Mouse (Mus musculus) intestine, postnatal 0 days (tissue): ENCODE results near the gene Agps. TPM values are rescaled to one million over a fixed set of nuclear protein-coding genes. Genes with fewer than 3 reads are reported as not detected.

Experiments
- ATAC-seq: fragments of 200-750 bp; cut with Nextera tagmentation; 2 replicates; pipeline ENCODE4 v1.8.0; 2017; ENCODE audit warnings: mild to moderate bottlenecking, moderate TSS enrichment, moderate library complexity
- H3K27ac ChIP-seq: fragments of 300-500 bp; sonication (generic); 2 replicates; pipeline ENCODE4 v1.5.1; 2014; ENCODE audit warnings: mild to moderate bottlenecking, low read depth, low read length, moderate library complexity
- H3K27me3 ChIP-seq: fragments of 300-500 bp; sonication (generic); replicated peaks from 2 replicates; pipeline ENCODE4 v1.6.1; 2014; ENCODE audit warnings: low read length, mixed read lengths; ENCODE audit not compliant: control insufficient read depth, insufficient read depth
- H3K36me3 ChIP-seq: fragments of 300-500 bp; sonication (generic); 2 replicates; pipeline ENCODE4 v1.6.1; 2014; ENCODE audit warnings: mild to moderate bottlenecking, moderate library complexity; ENCODE audit not compliant: control insufficient read depth, insufficient read depth
- H3K4me1 ChIP-seq: fragments of 300-500 bp; sonication (generic); replicated peaks from 2 replicates; pipeline ENCODE4 v1.6.1; 2014; ENCODE audit warnings: antibody characterized with exemption, low read length, mixed read lengths; ENCODE audit not compliant: control insufficient read depth, insufficient read depth
- H3K4me2 ChIP-seq: fragments of 300-500 bp; sonication (generic); replicated peaks from 2 replicates; pipeline ENCODE4 v1.6.1; 2014; ENCODE audit warnings: low read depth, mild to moderate bottlenecking, moderate library complexity
- H3K4me3 ChIP-seq: fragments of 300-500 bp; sonication (generic); 2 replicates; pipeline ENCODE4 v1.5.1; 2014; ENCODE audit warnings: low read depth, low read length
- H3K9ac ChIP-seq: fragments of 300-500 bp; sonication (generic); 2 replicates; pipeline ENCODE4 v1.6.1; 2014; ENCODE audit warnings: mild to moderate bottlenecking, low read depth, low read length
- H3K9me3 ChIP-seq: fragments of 300-500 bp; sonication (generic); 2 replicates; pipeline ENCODE4 v1.6.1; 2016; ENCODE audit warnings: mixed run types; ENCODE audit not compliant: control insufficient read depth
- CTCF ChIP-seq: sonication (generic); IDR thresholded peaks from 2 replicates; pipeline ENCODE4 v1.5.1; 2016; ENCODE audit warnings: low read depth, mild to moderate bottlenecking, control low read depth, antibody characterized with exemption, moderate library complexity
- WGBS: fragments of 180-500 bp; shearing (Covaris S2); extraction: QIAGEN DNeasy Blood & Tissue Kit; methylation state at CpG from one replicate; pipeline ENCODE4 v1.1.7; 2014; 5-methylcytosine and 5-hydroxymethylcytosine counted together
- polyA plus RNA-seq: library from polyadenylated mRNA; unstranded; fragments of >200 nt; fragmentation: Nextera tagmentation; extraction: Ambion mirVana; gene quantifications from 2 replicates; pipeline ENCODE4 v1.2.1, GENCODE M21; 2015

Gene Agps
- polyA plus RNA-seq, 1 experiment from 2014 or later: 6.5 TPM

DNA sequence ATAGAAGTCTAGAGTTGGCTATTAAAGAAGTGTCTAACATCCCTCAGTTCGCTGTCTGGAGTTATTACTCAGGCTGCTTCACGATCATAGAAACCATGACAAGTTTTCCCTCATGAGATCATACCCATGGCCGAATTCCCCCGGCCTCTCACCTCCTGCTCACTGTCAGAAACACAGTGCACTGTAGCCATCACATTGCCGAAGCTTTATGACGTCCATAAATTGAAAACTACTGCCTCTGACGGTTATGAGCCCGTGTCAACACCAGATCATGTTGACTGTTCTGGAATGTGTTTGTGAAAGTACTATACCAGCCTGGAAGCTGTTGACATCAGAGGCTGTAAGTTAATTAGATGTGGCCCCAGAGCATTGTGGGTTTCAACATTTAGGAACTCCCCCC is 118.7 kb downstream of the Agps start:
- 59% methylated on average over 8 of the region's 8 CpGs for whole genome bisulfite sequencing

GRCm38 (mm10) chr2:75953320-75953719 is 121.3 kb downstream of the Agps start:
- Histone ChIP-seq H3K36me3 (no peaks in the 10 kb centered on the region), H3K9ac (no peak overlapping the region), H3K4me3 (no peak overlapping the region), H3K27me3 (no peaks in the 10 kb centered on the region), H3K4me1 (no peaks in the 10 kb centered on the region), H3K9me3 (no peaks in the 10 kb centered on the region), H3K27ac (no peak overlapping the region), H3K4me2 (no peak overlapping the region)
- no peak for TF ChIP-seq CTCF
- no peak for ATAC-seq
- WGBS: 93% methylated on average over 5 of the region's 5 CpGs

More for the DNA sequence above, 118.7 kb downstream of the Agps start:
- Histone ChIP-seq H3K27ac (no peak overlapping the region), H3K4me3 (no peak overlapping the region), H3K27me3 (no peaks in the 10 kb centered on the region), H3K9me3 (no peaks in the 10 kb centered on the region), H3K4me1 (no peaks in the 10 kb centered on the region), H3K36me3 (no peaks in the 10 kb centered on the region), H3K4me2 (no peak overlapping the region), H3K9ac (no peak overlapping the region)
- ATAC-seq: no peak
- TF ChIP-seq CTCF: no peak

GRCm38 (mm10) chr2:75955709-75956108 is 123.7 kb downstream of the Agps start:
- Histone ChIP-seq H3K9ac (no peak overlapping the region), H3K4me3 (no peak overlapping the region), H3K27me3 (no peaks in the 10 kb centered on the region), H3K4me1 (no peaks in the 10 kb centered on the region), H3K36me3 (no peaks in the 10 kb centered on the region), H3K9me3 (no peaks in the 10 kb centered on the region), H3K27ac (no peak overlapping the region), H3K4me2 (no peak overlapping the region)
- WGBS: 55% methylated on average over 14 of the region's 14 CpGs
- TF ChIP-seq CTCF: no peak
- ATAC-seq: no peak

GRCm38 (mm10) chr2:75959183-75959849 is 127.3 kb downstream of the Agps start:
- H3K4me1 ChIP-seq: no peaks in the 10 kb centered on the region
- no peaks in the 10 kb centered on the region for H3K9me3 ChIP-seq
- H3K4me3 ChIP-seq: no peak overlapping the region
- H3K27ac ChIP-seq: no peak overlapping the region
- H3K9ac ChIP-seq: no peak overlapping the region
- no peak for ATAC-seq
- H3K27me3 ChIP-seq: no peaks in the 10 kb centered on the region
- no peaks in the 10 kb centered on the region for H3K36me3 ChIP-seq
- H3K4me2 ChIP-seq: peak overlapping the region; percentile 31
- WGBS: 24% methylated on average over 18 of the region's 18 CpGs
- TF ChIP-seq CTCF: no peak

DNA sequence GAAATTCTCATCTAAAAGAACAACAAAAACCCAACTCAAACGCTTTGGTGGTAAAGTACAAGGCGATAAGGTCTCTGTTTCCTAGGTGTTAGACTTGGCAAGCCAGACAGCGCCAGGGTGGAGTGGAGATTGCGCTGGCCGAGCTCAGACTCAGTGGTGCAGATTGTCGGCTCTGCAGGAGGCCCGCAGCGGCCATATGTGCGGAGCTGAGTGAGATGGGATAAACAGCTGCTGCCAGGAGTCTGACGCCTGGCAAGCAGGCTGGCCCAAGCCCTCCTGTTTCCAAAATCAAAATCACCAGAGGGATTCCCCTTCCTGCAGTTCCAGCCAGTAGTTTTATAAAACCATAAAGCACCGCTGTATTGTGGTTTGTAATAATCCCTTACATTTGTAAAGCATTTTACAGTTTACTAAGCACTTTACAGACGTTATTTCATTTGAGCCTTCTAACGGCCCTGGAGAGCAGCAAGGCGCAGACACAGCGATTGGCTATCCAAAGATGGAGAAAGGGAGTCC is 127.9 kb downstream of the Agps start:
- no peak for ATAC-seq
- Histone ChIP-seq H3K4me3 (no peak overlapping the region), H3K4me1 (no peaks in the 10 kb centered on the region), H3K36me3 (no peaks in the 10 kb centered on the region), H3K9me3 (no peaks in the 10 kb centered on the region), H3K4me2 (peak overlapping the region; percentile 31), H3K9ac (no peak overlapping the region), H3K27me3 (no peaks in the 10 kb centered on the region), H3K27ac (peak overlapping the region; percentile 50; the same call in 1 of the 2 replicates)
- WGBS: 24% methylated on average over 15 of the region's 15 CpGs
- TF ChIP-seq CTCF: no peak

GRCm38 (mm10) chr2:75960366-75961330 is 128.7 kb downstream of the Agps start:
- H3K27me3 ChIP-seq: no peaks in the 10 kb centered on the region
- WGBS: 61% methylated on average over 15 of the region's 15 CpGs
- no peaks in the 10 kb centered on the region for H3K9me3 ChIP-seq
- no peak overlapping the region for H3K4me3 ChIP-seq
- H3K4me2 ChIP-seq: peak overlapping the region; percentile 31
- H3K27ac ChIP-seq: peak overlapping the region; percentile 50; the same call in 1 of the 2 replicates
- ATAC-seq: peak; percentile 66
- H3K9ac ChIP-seq: no peak overlapping the region
- H3K36me3 ChIP-seq: no peaks in the 10 kb centered on the region
- TF ChIP-seq CTCF: peak; percentile 22; the same call in 1 of the 2 replicates
- no peaks in the 10 kb centered on the region for H3K4me1 ChIP-seq
